Mouse (Mus musculus): ENCODE data around the gene Dnah8. TPM values are rescaled to one million over a fixed set of nuclear protein-coding genes. Genes with fewer than 3 reads are reported as not detected.
"Not testable (repeated sequence)": the region's sequence is repeated elsewhere in the genome, so short reads cannot be mapped to it uniquely, and the experiment has no call there.

Gene Dnah8
- polyA plus RNA-seq (2014; fragmentation: Nextera tagmentation; extraction: Ambion mirVana), result 2.0 and 2.2 TPM in 2 replicates

- not testable (repeated sequence) for ATAC-seq (ENCODE audit: insufficient number of reproducible peaks, insufficient read depth, low FRiP score, low read depth); H3K36me3 ChIP-seq (ENCODE audit: control insufficient read depth, insufficient read depth, low read length); H3K27ac ChIP-seq (ENCODE audit: low read length); H3K4me1 ChIP-seq (ENCODE audit: control insufficient read depth, insufficient read depth, low read length); H3K27me3 ChIP-seq (ENCODE audit: control insufficient read depth, insufficient read depth, low read length); H3K9ac ChIP-seq (replicated peaks; ENCODE audit: low read depth, low read length); H3K4me3 ChIP-seq (ENCODE audit: low read depth, low read length); H3K9me3 ChIP-seq (ENCODE audit: control insufficient read depth, low read depth, low read length); H3K4me2 ChIP-seq (replicated peaks; ENCODE audit: low read depth, low read length)
- no CpG with 5 or more reads among the region's 20 CpGs for WGBS
Measured at GRCm38 (mm10) chr17:30624132-30624531, at the start of gene Dnah8. Gene Dnah8, plus strand, starts transcription at chr17:30624354.

- no peak for ATAC-seq (ENCODE audit: insufficient number of reproducible peaks, insufficient read depth, low FRiP score, low read depth)
- WGBS, result 67% methylated on average over 8 of the region's 8 CpGs
- Histone ChIP-seq H3K27me3 (ENCODE audit: control insufficient read depth, insufficient read depth, low read length) (no peaks in the 10 kb centered on the region), H3K4me1 (ENCODE audit: control insufficient read depth, insufficient read depth, low read length) (peaks cover 12% of the 10 kb centered on the region), H3K9ac (replicated peaks; ENCODE audit: low read depth, low read length) (no peak overlapping the region), H3K9me3 (ENCODE audit: control insufficient read depth, low read depth, low read length) (no peaks in the 10 kb centered on the region), H3K27ac (ENCODE audit: low read length) (no peak overlapping the region), H3K4me2 (replicated peaks; ENCODE audit: low read depth, low read length) (peak overlapping the region; percentile 88), H3K36me3 (ENCODE audit: control insufficient read depth, insufficient read depth, low read length) (no peaks in the 10 kb centered on the region), H3K4me3 (ENCODE audit: low read depth, low read length) (peak overlapping the region; percentile 73; the same call in 1 of the 2 replicates)
Measured at GRCm38 (mm10) chr17:30574783-30575075, 49.4 kb upstream of the Dnah8 start.

- H3K4me2 ChIP-seq (replicated peaks; ENCODE audit: low read depth, low read length), result peak overlapping the region; percentile 88
- peak overlapping the region; percentile 68 for H3K9ac ChIP-seq (replicated peaks; ENCODE audit: low read depth, low read length)
- ATAC-seq (ENCODE audit: insufficient number of reproducible peaks, insufficient read depth, low FRiP score, low read depth), result peak; percentile 25; the same call in 1 of the 2 replicates
- no peaks in the 10 kb centered on the region for H3K9me3 ChIP-seq (ENCODE audit: control insufficient read depth, low read depth, low read length)
- H3K36me3 ChIP-seq (ENCODE audit: control insufficient read depth, insufficient read depth, low read length), result no peaks in the 10 kb centered on the region
- H3K27ac ChIP-seq (ENCODE audit: low read length), result peak overlapping the region; percentile 89
- peak overlapping the region; percentile 73 for H3K4me3 ChIP-seq (ENCODE audit: low read depth, low read length)
- WGBS, result 6% methylated on average over 35 of the region's 35 CpGs
- no peaks in the 10 kb centered on the region for H3K27me3 ChIP-seq (ENCODE audit: control insufficient read depth, insufficient read depth, low read length)
- peaks cover 9% of the 10 kb centered on the region for H3K4me1 ChIP-seq (ENCODE audit: control insufficient read depth, insufficient read depth, low read length)
Measured at GRCm38 (mm10) chr17:30575121-30575904, 48.8 kb upstream of the Dnah8 start.

GRCm38 (mm10) chr17:30575941-30576773 lies 48.0 kb upstream of the Dnah8 start, which contains the start of gene Btbd9:
Gene Btbd9, minus strand, starts transcription at chr17:30576488.
- H3K27ac ChIP-seq (ENCODE audit: low read length), result peak within 1 kb of the TSS; percentile 89
- H3K9ac ChIP-seq (replicated peaks; ENCODE audit: low read depth, low read length), result peak within 1 kb of the TSS; percentile 68
- WGBS, result 1% methylated on average over 70 of the region's 94 CpGs
- H3K27me3 ChIP-seq (ENCODE audit: control insufficient read depth, insufficient read depth, low read length), result no peaks in the 10 kb centered on the region
- ATAC-seq (ENCODE audit: insufficient number of reproducible peaks, insufficient read depth, low FRiP score, low read depth), result peak; percentile 93
- H3K36me3 ChIP-seq (ENCODE audit: control insufficient read depth, insufficient read depth, low read length), result no peaks in the 10 kb centered on the region
- peak within 1 kb of the TSS; percentile 88 for H3K4me2 ChIP-seq (replicated peaks; ENCODE audit: low read depth, low read length)
- H3K4me1 ChIP-seq (ENCODE audit: control insufficient read depth, insufficient read depth, low read length), result peaks cover 9% of the 10 kb centered on the region
- H3K4me3 ChIP-seq (ENCODE audit: low read depth, low read length), result peak within 1 kb of the TSS; percentile 73
- H3K9me3 ChIP-seq (ENCODE audit: control insufficient read depth, low read depth, low read length), result no peaks in the 10 kb centered on the region

GRCm38 (mm10) chr17:30576946-30577345 lies 47.2 kb upstream of the Dnah8 start:
- Histone ChIP-seq H3K9me3 (ENCODE audit: control insufficient read depth, low read depth, low read length) (no peaks in the 10 kb centered on the region), H3K9ac (replicated peaks; ENCODE audit: low read depth, low read length) (peak overlapping the region; percentile 68), H3K36me3 (ENCODE audit: control insufficient read depth, insufficient read depth, low read length) (no peaks in the 10 kb centered on the region), H3K4me2 (replicated peaks; ENCODE audit: low read depth, low read length) (peak overlapping the region; percentile 88), H3K4me3 (ENCODE audit: low read depth, low read length) (peak overlapping the region; percentile 73), H3K4me1 (ENCODE audit: control insufficient read depth, insufficient read depth, low read length) (peaks cover 9% of the 10 kb centered on the region), H3K27me3 (ENCODE audit: control insufficient read depth, insufficient read depth, low read length) (no peaks in the 10 kb centered on the region), H3K27ac (ENCODE audit: low read length) (peak overlapping the region; percentile 89; the same call in 1 of the 2 replicates)
- 42% methylated on average over 12 of the region's 12 CpGs for WGBS
- ATAC-seq (ENCODE audit: insufficient number of reproducible peaks, insufficient read depth, low FRiP score, low read depth), result no peak

- Histone ChIP-seq H3K27ac (ENCODE audit: low read length) (no peak overlapping the region), H3K9me3 (ENCODE audit: control insufficient read depth, low read depth, low read length) (no peaks in the 10 kb centered on the region), H3K9ac (replicated peaks; ENCODE audit: low read depth, low read length) (no peak overlapping the region), H3K4me2 (replicated peaks; ENCODE audit: low read depth, low read length) (no peak overlapping the region), H3K36me3 (ENCODE audit: control insufficient read depth, insufficient read depth, low read length) (no peaks in the 10 kb centered on the region), H3K4me3 (ENCODE audit: low read depth, low read length) (no peak overlapping the region), H3K27me3 (ENCODE audit: control insufficient read depth, insufficient read depth, low read length) (no peaks in the 10 kb centered on the region), H3K4me1 (ENCODE audit: control insufficient read depth, insufficient read depth, low read length) (peaks cover 4% of the 10 kb centered on the region; the same call in 1 of the 2 replicates)
- no peak for ATAC-seq (ENCODE audit: insufficient number of reproducible peaks, insufficient read depth, low FRiP score, low read depth)
- WGBS, result 59% methylated on average over 1 of the region's 1 CpGs
Measured at GRCm38 (mm10) chr17:30580781-30581180, 43.4 kb upstream of the Dnah8 start.

GRCm38 (mm10) chr17:30581201-30581600 lies 43.0 kb upstream of the Dnah8 start:
- no peaks in the 10 kb centered on the region for H3K27me3 ChIP-seq (ENCODE audit: control insufficient read depth, insufficient read depth, low read length)
- peaks cover 4% of the 10 kb centered on the region; the same call in 1 of the 2 replicates for H3K4me1 ChIP-seq (ENCODE audit: control insufficient read depth, insufficient read depth, low read length)
- H3K4me2 ChIP-seq (replicated peaks; ENCODE audit: low read depth, low read length), result no peak overlapping the region
- no peak for ATAC-seq (ENCODE audit: insufficient number of reproducible peaks, insufficient read depth, low FRiP score, low read depth)
- no peak overlapping the region for H3K27ac ChIP-seq (ENCODE audit: low read length)
- H3K4me3 ChIP-seq (ENCODE audit: low read depth, low read length), result no peak overlapping the region
- no peak overlapping the region for H3K9ac ChIP-seq (replicated peaks; ENCODE audit: low read depth, low read length)
- H3K36me3 ChIP-seq (ENCODE audit: control insufficient read depth, insufficient read depth, low read length), result no peaks in the 10 kb centered on the region
- WGBS, result 79% methylated on average over 6 of the region's 6 CpGs
- H3K9me3 ChIP-seq (ENCODE audit: control insufficient read depth, low read depth, low read length), result no peaks in the 10 kb centered on the region

GRCm38 (mm10) chr17:30582313-30582712 lies 41.8 kb upstream of the Dnah8 start:
- H3K9ac ChIP-seq (replicated peaks; ENCODE audit: low read depth, low read length), result no peak overlapping the region
- no peak for ATAC-seq (ENCODE audit: insufficient number of reproducible peaks, insufficient read depth, low FRiP score, low read depth)
- no peak overlapping the region for H3K4me3 ChIP-seq (ENCODE audit: low read depth, low read length)
- H3K27me3 ChIP-seq (ENCODE audit: control insufficient read depth, insufficient read depth, low read length), result no peaks in the 10 kb centered on the region
- WGBS, result 83% methylated on average over 3 of the region's 3 CpGs
- H3K4me1 ChIP-seq (ENCODE audit: control insufficient read depth, insufficient read depth, low read length), result no peaks in the 10 kb centered on the region
- no peak overlapping the region for H3K27ac ChIP-seq (ENCODE audit: low read length)
- H3K36me3 ChIP-seq (ENCODE audit: control insufficient read depth, insufficient read depth, low read length), result no peaks in the 10 kb centered on the region
- no peaks in the 10 kb centered on the region for H3K9me3 ChIP-seq (ENCODE audit: control insufficient read depth, low read depth, low read length)
- H3K4me2 ChIP-seq (replicated peaks; ENCODE audit: low read depth, low read length), result no peak overlapping the region
